Mouse (Mus musculus) MEL (cell line): ENCODE results near the gene Slc25a25. TPM values are rescaled to one million over a fixed set of nuclear protein-coding genes. Genes with fewer than 3 reads are reported as not detected.

Experiments used
- DNase-seq: peaks from one replicate; pipeline ENCODE4 v3.0.0; 2011; ENCODE audit warnings: low read depth, low spot score
- H3K27ac ChIP-seq: 2 replicates; pipeline ENCODE4 v1.5.1; 2012; ENCODE audit warnings: low read depth, mild to moderate bottlenecking, control low read depth, low read length, moderate library complexity; ENCODE audit not compliant: control insufficient read depth
- H3K27me3 ChIP-seq, 2 experiments: fragments of 150-350 bp in 1 of 2; sonication (generic) in 1 of 2; 2 replicates each; pipeline ENCODE4 v1.6.1; 2012; ENCODE audit warnings: low read length in 2 of 2, mild to moderate bottlenecking in 2 of 2, improper control_type of control experiment in 1 of 2, moderate library complexity in 1 of 2; ENCODE audit not compliant: insufficient read depth in 2 of 2, control insufficient read depth in 1 of 2
- H3K36me3 ChIP-seq, 2 experiments: 2 replicates each; pipeline ENCODE4 v1.6.1; 2012 to 2014; ENCODE audit warnings: low read length in 2 of 2, improper control_type of control experiment in 1 of 2, inconsistent platforms in 1 of 2, mild to moderate bottlenecking in 1 of 2; ENCODE audit not compliant: insufficient read depth in 2 of 2, control insufficient read depth in 1 of 2
- H3K4me1 ChIP-seq, 2 experiments: fragments of 150-350 bp in 1 of 2; sonication (generic) in 1 of 2; 2 replicates each; pipeline ENCODE4 v1.6.1; 2012; ENCODE audit warnings: low read length in 2 of 2, improper control_type of control experiment in 1 of 2, mild to moderate bottlenecking in 1 of 2; ENCODE audit not compliant: insufficient read depth in 2 of 2, control insufficient read depth in 1 of 2
- H3K4me3 ChIP-seq, 2 experiments: fragments of 150-350 bp in 1 of 2; sonication (generic) in 1 of 2; 2 replicates each; pipeline ENCODE4 v1.5.1; 2012; ENCODE audit warnings: low read depth in 2 of 2, low read length in 2 of 2, mild to moderate bottlenecking in 2 of 2, moderate library complexity in 2 of 2, control low read depth in 1 of 2, improper control_type of control experiment in 1 of 2; ENCODE audit not compliant: control insufficient read depth in 1 of 2, insufficient read depth in 1 of 2
- H3K79me2 ChIP-seq: 2 replicates; pipeline ENCODE4 v1.6.1; 2012; ENCODE audit warnings: mild to moderate bottlenecking, low read length, moderate library complexity; ENCODE audit not compliant: control insufficient read depth, poor library complexity, insufficient read depth
- H3K9ac ChIP-seq: 2 replicates; pipeline ENCODE4 v1.6.1; 2012; ENCODE audit warnings: low read depth, mild to moderate bottlenecking, control low read depth, low read length, moderate library complexity; ENCODE audit not compliant: control insufficient read depth, poor library complexity, severe bottlenecking
- H3K9me3 ChIP-seq: fragments of 150-350 bp; sonication (generic); replicated peaks from 2 replicates; pipeline ENCODE4 v1.6.1; 2012; ENCODE audit warnings: mild to moderate bottlenecking, low read length, improper control_type of control experiment, moderate library complexity; ENCODE audit not compliant: insufficient read depth
- CHD2 ChIP-seq: IDR thresholded peaks from 2 replicates; pipeline ENCODE4 v1.6.1; 2011; ENCODE audit warnings: low read length, improper control_type of control experiment
- E2F4 ChIP-seq: IDR thresholded peaks from 2 replicates; pipeline ENCODE4 v1.6.1; 2011; ENCODE audit warnings: low read depth, low read length, improper control_type of control experiment, borderline replicate concordance
- ETS1 ChIP-seq: IDR thresholded peaks from 2 replicates; pipeline ENCODE4 v1.6.1; 2012; ENCODE audit warnings: low read depth, mild to moderate bottlenecking, inconsistent platforms, low read length, improper control_type of control experiment, moderate library complexity
- GATA1 ChIP-seq: IDR thresholded peaks from 2 replicates; pipeline ENCODE4 v1.6.1; 2011; ENCODE audit warnings: low read depth, low read length, improper control_type of control experiment
- HCFC1 ChIP-seq: IDR thresholded peaks from 2 replicates; pipeline ENCODE4 v1.6.1; 2012; ENCODE audit warnings: low read depth, mild to moderate bottlenecking, inconsistent platforms, low read length, improper control_type of control experiment, moderate library complexity
- KAT2A ChIP-seq: conservative IDR thresholded peaks from 2 replicates; pipeline ENCODE4 v1.6.1; 2012; ENCODE audit warnings: low read depth, low read length, improper control_type of control experiment, inconsistent platforms
- MAFK ChIP-seq: IDR thresholded peaks from 2 replicates; pipeline ENCODE4 v1.6.1; 2011; ENCODE audit warnings: low read depth, mild to moderate bottlenecking, low read length, improper control_type of control experiment, borderline replicate concordance
- MAX ChIP-seq: IDR thresholded peaks from 2 replicates; pipeline ENCODE4 v1.6.1; 2011; ENCODE audit warnings: low read length, improper control_type of control experiment
- MEF2A ChIP-seq: IDR thresholded peaks from 2 replicates; pipeline ENCODE4 v1.6.1; 2014; ENCODE audit warnings: low read depth, mild to moderate bottlenecking, inconsistent platforms, low read length, improper control_type of control experiment; ENCODE audit not compliant: poor library complexity, insufficient replicate concordance, severe bottlenecking; ENCODE audit errors: extremely low read depth
- MYB ChIP-seq: IDR thresholded peaks from 2 replicates; pipeline ENCODE4 v1.6.1; 2011; ENCODE audit warnings: mild to moderate bottlenecking, low read depth, low read length, improper control_type of control experiment
- MYC ChIP-seq: IDR thresholded peaks from 2 replicates; pipeline ENCODE4 v1.6.1; 2011; ENCODE audit warnings: low read depth, mild to moderate bottlenecking, low read length, improper control_type of control experiment, moderate library complexity
- NELFE ChIP-seq: IDR thresholded peaks from 2 replicates; pipeline ENCODE4 v1.6.1; 2011; ENCODE audit warnings: low read depth, low read length, improper control_type of control experiment
- POLR2AphosphoS2 ChIP-seq: IDR thresholded peaks from 2 replicates; pipeline ENCODE4 v1.6.1; 2011; ENCODE audit warnings: low read length, improper control_type of control experiment
- RCOR1 ChIP-seq: IDR thresholded peaks from 2 replicates; pipeline ENCODE4 v1.6.1; 2012; ENCODE audit warnings: low read depth, mild to moderate bottlenecking, inconsistent platforms, low read length, improper control_type of control experiment
- SIN3A ChIP-seq: IDR thresholded peaks from 2 replicates; pipeline ENCODE4 v1.6.1; 2012; ENCODE audit warnings: low read length, improper control_type of control experiment, inconsistent platforms
- TAL1 ChIP-seq: IDR thresholded peaks from 2 replicates; pipeline ENCODE4 v1.6.1; 2012; ENCODE audit warnings: mild to moderate bottlenecking, inconsistent platforms, low read length, moderate library complexity, mixed read lengths
- TBP ChIP-seq: IDR thresholded peaks from 2 replicates; pipeline ENCODE4 v1.8.0; 2011; ENCODE audit warnings: low read depth, low read length, improper control_type of control experiment
- TCF12 ChIP-seq: IDR thresholded peaks from 2 replicates; pipeline ENCODE4 v1.6.1; 2014; ENCODE audit warnings: low read depth, mild to moderate bottlenecking, inconsistent platforms, low read length, improper control_type of control experiment, moderate library complexity
- USF1 ChIP-seq: IDR thresholded peaks from 2 replicates; pipeline ENCODE4 v1.6.1; 2014; ENCODE audit warnings: low read depth, mild to moderate bottlenecking, inconsistent platforms, low read length, improper control_type of control experiment, moderate library complexity
- USF2 ChIP-seq, 2 experiments: IDR thresholded peaks; 2 replicates each; pipeline ENCODE4 v1.6.1; 2011 to 2012; ENCODE audit warnings: improper control_type of control experiment in 2 of 2, low read length in 2 of 2, borderline replicate concordance in 1 of 2, inconsistent platforms in 1 of 2, low read depth in 1 of 2, mild to moderate bottlenecking in 1 of 2; ENCODE audit not compliant: insufficient read depth in 1 of 2
- ZC3H11A ChIP-seq: IDR thresholded peaks from 2 replicates; pipeline ENCODE4 v1.6.1; 2012; ENCODE audit warnings: low read depth, mild to moderate bottlenecking, inconsistent platforms, low read length, improper control_type of control experiment
- polyA plus RNA-seq, 2 experiments: library from polyadenylated mRNA; stranded (reverse) in 1 of 2; unstranded in 1 of 2; fragments of >175 nt in 1 of 2; fragments of >200 nt in 1 of 2; gene quantifications; 2 replicates each; pipeline versions ENCODE4 v1.2.1 to v1.2.4; 2012; ENCODE audit warnings: low replicate concordance in 2 of 2, low read depth in 1 of 2; ENCODE audit not compliant: insufficient read length in 2 of 2, insufficient read depth in 1 of 2, missing spikeins in 1 of 2
- total RNA-seq: library from RNA; depleted of rRNA; stranded (reverse); fragments of 300-350 nt; gene quantifications from 2 replicates; pipeline ENCODE4 v1.2.3, GENCODE M21; 2012

The Slc25a25 gene
- total and polyA plus RNA-seq, 3 experiments: 22.3 to 32.5 TPM; not detected in 1

DNA sequence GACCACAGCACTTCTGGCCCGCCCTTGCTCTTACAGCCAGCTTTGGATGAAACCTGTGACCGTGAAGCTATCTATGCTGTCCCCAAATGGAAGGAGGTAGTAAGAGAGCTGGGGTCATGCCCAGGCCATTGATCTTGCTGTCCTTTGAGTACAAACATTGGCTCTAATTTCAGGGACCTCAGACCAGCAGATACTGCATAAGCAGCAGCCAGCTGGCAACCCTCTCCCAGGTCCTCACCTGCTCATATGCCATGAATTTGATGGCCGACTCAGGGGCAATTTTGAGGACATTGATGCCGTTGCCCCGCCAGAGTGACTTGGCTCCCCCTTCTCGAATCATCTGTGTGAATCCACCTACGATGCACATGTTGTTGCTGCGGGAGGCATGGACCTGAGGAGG, 33.8 kb downstream of the Slc25a25 start:
- no peak overlapping the region for H3K4me3 ChIP-seq
- DNase-seq: no peak
- no peaks in the 10 kb centered on the region for H3K79me2 ChIP-seq
- no peak overlapping the region for H3K27ac ChIP-seq
- H3K9me3 ChIP-seq: no peaks in the 10 kb centered on the region
- TF ChIP-seq TBP (no peak), POLR2AphosphoS2 (no peak), E2F4 (no peak), HCFC1 (no peak)
- H3K9ac ChIP-seq: no peak overlapping the region
- H3K36me3 ChIP-seq: peaks cover 0 to 12% of the 10 kb centered on the region in 2 experiments; a peak in 3 of 4 replicates
- H3K4me1 ChIP-seq: peaks cover 7 to 10% of the 10 kb centered on the region in 2 experiments
- no peaks in the 10 kb centered on the region for H3K27me3 ChIP-seq

DNA sequence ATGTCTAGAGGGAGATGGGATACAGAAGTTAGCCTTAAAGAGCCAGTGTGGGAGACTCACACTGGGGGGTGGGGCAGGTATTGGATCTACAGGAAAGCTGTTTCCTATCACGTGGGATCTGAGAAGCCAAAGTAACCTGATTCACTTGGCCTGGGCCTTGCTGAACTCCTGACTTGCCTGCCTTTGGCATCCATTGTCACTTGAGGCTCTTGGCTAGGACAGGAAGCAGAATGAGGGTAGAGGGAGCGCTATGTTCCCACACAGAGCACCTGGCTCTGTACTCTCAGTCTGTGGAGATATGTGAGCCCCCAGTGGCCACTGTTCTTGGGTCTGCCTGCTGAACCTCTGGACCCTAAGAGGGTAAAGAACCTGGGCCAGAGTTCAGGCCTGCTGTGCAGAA, 34.7 kb downstream of the Slc25a25 start:
- no peak for DNase-seq
- Histone ChIP-seq H3K79me2 (no peaks in the 10 kb centered on the region), H3K9me3 (no peaks in the 10 kb centered on the region), H3K4me3 (no peak overlapping the region), H3K4me1 (peaks cover under 1 to 2% of the 10 kb centered on the region in 2 experiments; a peak in 3 of 4 replicates), H3K36me3 (peaks cover 0 to 3% of the 10 kb centered on the region in 2 experiments; a peak in 3 of 4 replicates), H3K27ac (no peak overlapping the region), H3K27me3 (no peaks in the 10 kb centered on the region), H3K9ac (no peak overlapping the region)
- TF ChIP-seq MAFK (no peak), USF2 (IDR thresholded peaks at IDR 0.05; ENCODE audit: borderline replicate concordance in 1 of 2, insufficient read depth in 1 of 2, low read depth in 1 of 2, low read length in 2 of 2) (no peak), RCOR1 (no peak), GATA1 (no peak), SIN3A (no peak), MAX (no peak), MEF2A (no peak), TBP (no peak), HCFC1 (no peak), TAL1 (no peak), MYC (no peak), NELFE (no peak), ETS1 (no peak), MYB (no peak), KAT2A (no peak), TCF12 (no peak), ZC3H11A (no peak), CHD2 (no peak), POLR2AphosphoS2 (no peak), USF1 (no peak)
